Mouse (Mus musculus): ENCODE measurements around the gene Hectd2.

GRCm38 (mm10) chr19:36539311-36539710 is 15.1 kb upstream of the Hectd2 start:
- no peak for TF ChIP-seq CTCF (IDR thresholded peaks at IDR 0.05; ENCODE audit: insufficient read depth, low read length)
- TF ChIP-seq POLR2A (IDR thresholded peaks at IDR 0.05; ENCODE audit: borderline replicate concordance, extremely low read depth, low read depth, low read length), result no peak

Data from lung, adult 2 months (tissue).